Mouse (Mus musculus): ENCODE data around the gene Ptpre.
"Not testable (repeated sequence)": the region's sequence is repeated elsewhere in the genome, so short reads cannot be mapped to it uniquely, and the experiment has no call there.

Gene Ptpre

GRCm38 (mm10) chr7:135537341-135537901, at the start of gene Ptpre:
TSS of gene Ptpre (plus strand) at chr7:135537481.
- peak; percentile 66 for DNase-seq (ENCODE audit: low read depth, low spot score)

DNA sequence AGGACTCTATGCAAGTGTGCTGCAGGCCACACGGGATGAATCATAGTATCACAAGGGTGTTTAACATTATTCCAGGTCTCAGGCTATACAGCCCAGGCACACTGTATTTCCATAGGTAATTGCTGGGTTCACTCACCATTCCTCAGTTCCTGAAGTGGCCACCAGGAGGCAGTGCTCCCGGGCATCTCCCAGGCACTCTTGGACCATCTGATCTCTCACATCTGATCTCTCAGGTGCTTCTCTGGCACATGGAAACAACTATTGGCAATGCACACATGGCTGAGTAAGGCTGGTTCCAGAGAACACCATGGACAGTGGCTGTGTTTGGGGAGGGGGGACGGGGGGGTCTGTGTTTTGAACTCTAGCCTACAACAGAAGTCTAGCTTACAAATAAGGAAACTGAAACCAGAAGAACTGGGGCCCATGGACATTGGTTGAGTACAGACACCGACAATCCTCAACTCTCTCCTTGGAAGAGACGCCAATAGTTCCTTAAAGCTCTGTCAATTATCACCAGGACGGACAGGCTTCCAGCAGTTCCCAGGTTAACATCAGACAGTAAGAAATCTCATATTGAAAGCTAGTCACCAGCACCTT, 49.0 kb upstream of the Ptpre start:
- no peak for DNase-seq (ENCODE audit: low read depth, low spot score)

GRCm38 (mm10) chr7:135489724-135490499, 47.4 kb upstream of the Ptpre start:
- DNase-seq (ENCODE audit: low read depth, low spot score), result no peak

DNA sequence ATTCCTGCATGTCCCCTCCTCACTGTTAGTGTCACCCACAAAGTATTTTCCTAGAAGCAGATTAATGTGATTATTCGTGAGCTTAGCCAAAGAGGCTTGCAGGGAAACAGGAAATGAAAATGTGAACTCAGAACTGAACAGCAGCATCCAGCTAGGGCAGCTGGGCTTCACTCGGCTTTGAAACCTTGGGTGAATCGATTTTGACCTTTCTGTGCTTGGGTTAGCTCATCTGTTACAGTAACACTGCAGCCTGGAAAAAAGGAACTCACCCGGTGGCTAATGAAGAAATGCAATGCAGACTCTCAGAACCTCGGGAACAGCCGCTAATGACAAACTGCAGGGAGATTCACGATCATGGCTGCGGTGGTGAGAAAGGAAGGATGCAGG, 46.8 kb upstream of the Ptpre start:
- no peak for DNase-seq (ENCODE audit: low read depth, low spot score)

DNA sequence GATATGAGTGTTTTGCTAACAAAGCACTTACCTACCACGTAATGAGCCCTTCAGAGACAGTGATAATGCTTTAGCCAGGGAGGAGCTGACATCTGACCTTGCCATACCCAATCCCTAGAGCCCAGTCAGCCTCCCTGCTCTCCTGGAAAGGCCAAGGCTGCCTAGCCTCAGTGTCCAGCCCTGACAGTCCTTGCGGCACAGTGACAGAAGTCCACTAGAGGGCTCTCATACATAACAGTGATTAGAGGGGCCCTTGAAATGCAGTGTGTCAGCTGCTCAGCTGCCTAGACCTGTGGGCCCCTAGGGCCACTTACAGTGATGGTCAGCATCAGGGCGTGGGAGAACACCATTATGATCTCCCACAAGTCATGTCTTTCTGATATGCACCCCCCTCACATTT, 42.0 kb upstream of the Ptpre start:
- DNase-seq (ENCODE audit: low read depth, low spot score), result no peak

DNA sequence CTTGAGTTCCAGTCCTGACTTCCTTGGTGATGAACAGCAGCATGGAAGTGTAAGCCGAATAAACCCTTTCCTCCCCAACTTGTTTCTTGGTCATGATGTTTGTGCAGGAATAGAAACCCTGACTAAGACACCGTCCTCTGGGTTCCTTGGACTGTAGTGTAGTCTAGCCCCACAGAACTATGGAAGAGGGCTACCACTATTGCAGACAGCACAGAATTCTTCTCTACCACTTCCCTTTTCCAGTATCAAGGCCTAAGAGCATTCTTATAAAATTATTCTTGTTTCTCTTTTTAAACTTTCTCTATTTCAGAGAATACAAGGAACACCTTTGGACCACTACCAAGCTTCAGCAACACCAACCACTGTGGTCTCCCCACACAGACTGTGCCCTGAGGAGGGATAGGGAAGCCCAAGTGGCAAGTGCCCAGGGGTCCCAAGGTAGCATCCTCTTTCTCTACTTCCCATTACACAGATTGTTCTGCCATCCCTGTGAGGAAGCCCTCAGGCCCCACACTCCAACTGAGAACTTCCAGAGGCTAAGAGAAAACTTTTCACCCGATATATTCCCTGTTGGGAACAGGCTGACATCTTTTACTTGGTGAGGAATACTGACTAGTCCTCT, 38.6 kb upstream of the Ptpre start:
- DNase-seq (ENCODE audit: low read depth, low spot score), result no peak

GRCm38 (mm10) chr7:135499403-135499802, 37.9 kb upstream of the Ptpre start:
- no peak for DNase-seq (ENCODE audit: low read depth, low spot score)

DNA sequence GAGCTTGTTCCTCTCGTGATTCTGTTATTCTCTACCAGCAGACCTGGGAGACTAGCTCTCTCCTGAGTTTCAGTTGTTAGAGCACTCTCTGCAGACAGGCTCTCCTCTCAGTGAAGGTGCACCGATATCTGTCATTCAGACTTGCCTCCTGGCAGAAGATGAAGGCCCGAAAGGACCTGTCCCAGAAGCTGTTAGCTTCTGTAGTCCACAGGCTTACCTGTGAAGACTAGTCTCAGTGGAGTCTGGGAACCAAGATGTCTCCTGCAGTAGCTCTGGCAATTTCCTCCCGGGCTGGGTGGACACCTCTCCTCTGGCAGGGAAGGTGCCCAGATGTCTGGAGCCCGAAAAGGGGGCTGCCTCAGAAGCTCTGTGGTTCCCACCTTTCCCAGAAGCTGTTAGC, 30.8 kb upstream of the Ptpre start:
- DNase-seq (ENCODE audit: low read depth, low spot score), result not testable (repeated sequence)

DNA sequence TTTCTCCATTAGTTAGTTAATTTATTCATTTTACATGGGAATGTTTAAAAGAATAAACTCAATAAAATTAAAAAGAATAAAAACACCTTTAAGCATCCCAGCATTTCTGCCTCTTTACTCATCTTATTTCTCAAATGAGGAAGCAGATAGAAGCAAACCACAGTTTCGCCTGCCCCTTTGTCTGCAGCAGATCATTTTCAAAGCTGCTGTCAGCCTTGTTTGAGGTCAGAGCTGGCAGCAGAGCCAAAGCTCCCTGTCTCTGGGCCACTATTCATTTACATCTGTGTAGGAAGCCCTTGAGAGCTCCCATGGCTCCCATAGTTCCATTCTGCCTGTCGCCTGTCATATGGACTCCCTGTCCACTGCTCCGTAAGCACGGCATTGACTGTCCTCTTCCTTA, 28.7 kb upstream of the Ptpre start:
- DNase-seq (ENCODE audit: low read depth, low spot score), result no peak

- no peak for DNase-seq (ENCODE audit: low read depth, low spot score)
These were observed 28.0 kb upstream of the Ptpre start for GRCm38 (mm10) chr7:135509272-135509671.

DNA sequence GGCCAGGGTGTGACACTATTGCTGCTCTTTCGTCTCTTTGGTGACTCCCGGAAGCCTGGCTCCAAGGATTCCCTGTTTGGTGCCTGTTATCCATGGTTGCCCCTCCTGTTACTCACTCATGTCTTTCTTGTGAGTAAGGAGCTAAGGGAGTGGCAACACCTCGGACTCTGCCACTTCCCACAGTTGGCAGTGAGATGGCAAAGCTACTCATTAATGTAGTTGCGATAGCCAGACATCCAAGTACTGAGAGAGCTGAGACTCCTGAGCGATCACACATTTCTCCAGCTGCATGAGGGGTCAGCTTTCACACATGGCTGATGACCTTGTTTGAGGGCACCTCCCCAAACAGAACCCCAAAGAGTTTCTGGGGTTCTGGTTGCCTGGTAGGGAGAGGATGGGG, 26.9 kb upstream of the Ptpre start:
- no peak for DNase-seq (ENCODE audit: low read depth, low spot score)

GRCm38 (mm10) chr7:135511723-135512122, 25.6 kb upstream of the Ptpre start:
- DNase-seq (ENCODE audit: low read depth, low spot score), result no peak

GRCm38 (mm10) chr7:135517191-135517590, 20.1 kb upstream of the Ptpre start:
- no peak for DNase-seq (ENCODE audit: low read depth, low spot score)

DNA sequence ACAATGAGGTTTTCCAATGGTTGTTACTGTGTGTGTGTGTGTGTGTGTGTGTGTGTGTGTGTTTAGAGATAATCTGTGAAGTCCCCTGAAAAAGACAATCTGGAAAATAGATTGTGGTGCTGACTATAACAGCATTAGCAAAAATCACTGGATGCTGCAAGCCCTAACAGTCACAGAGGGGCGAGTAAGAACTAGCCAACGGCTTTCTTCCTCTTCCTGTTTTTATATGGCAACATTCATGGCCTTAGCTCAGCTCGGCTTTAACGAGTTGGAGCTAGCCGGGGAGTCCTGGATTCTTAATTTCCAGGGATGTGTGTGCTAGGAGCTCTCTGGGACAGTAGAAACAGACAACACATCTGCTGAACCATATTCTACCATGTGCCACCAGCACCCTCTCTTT, 17.0 kb upstream of the Ptpre start:
- DNase-seq (ENCODE audit: low read depth, low spot score), result no peak

DNA sequence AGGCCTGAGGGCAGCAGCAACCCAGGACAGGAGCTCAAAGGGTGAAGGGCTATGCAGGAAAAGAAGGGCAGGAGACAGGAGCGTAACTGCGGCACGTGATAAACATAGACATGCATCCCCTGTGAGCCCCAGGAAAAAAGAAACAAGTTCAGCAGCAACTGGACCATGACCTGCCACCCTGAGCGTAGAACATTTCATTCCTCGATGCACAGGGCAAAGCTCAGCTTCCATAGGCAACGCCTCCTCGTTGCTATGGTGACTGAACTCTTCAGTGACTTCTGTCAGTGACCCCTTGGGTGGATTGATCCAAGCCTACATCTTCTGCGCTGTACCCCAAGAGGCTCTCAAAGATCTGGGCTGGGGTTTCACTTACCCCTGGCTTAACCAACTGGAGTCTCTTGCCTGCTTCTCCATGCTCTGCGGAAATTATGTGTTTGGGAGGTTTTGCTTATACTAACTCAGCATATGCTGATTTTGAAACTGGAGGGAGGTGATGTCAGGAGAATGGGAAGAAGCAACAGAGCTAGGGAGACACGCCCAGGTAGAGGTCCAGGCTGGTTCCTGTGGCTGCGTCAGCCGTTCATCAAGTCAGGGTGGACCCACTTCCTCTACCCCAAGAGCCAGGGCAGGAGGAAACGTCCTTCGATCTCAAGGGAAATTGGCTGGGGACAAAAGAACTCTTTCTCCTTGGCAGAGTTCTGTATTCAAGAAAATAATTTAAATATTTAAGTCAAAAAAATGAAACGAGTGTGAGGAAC, 15.3 kb upstream of the Ptpre start:
- DNase-seq (ENCODE audit: low read depth, low spot score), result no peak

GRCm38 (mm10) chr7:135523981-135524380, 13.3 kb upstream of the Ptpre start:
- no peak for DNase-seq (ENCODE audit: low read depth, low spot score)

- no peak for DNase-seq (ENCODE audit: low read depth, low spot score)
These were observed 12.8 kb upstream of the Ptpre start for GRCm38 (mm10) chr7:135524424-135524967.

DNA sequence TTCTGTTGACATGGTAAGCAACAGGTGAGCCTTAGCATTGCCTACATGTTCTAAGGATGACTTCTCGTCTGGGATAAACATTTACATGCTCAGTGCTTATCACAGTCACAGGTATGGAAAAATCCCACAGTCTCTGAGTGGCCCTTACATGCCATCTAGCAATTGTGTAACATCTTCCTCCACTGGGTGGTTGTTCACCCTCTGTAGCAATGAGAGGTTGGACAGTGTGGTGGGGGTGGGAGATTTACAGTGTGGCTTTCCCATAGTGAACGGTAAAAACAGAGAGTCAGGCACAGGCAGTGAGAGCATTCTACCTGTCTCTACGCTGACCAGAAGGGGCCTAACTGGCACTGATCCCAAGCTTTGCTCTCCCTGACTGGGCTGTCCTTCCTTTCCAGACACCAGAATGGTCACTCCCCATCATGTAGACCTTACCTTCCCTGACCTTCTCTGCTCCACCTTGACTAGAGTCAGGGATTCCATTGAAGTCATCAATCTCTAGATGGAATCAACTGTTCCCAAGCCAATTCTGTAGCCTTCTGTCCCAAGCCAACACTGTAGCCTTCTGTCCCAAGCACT, 10.6 kb upstream of the Ptpre start:
- no peak for DNase-seq (ENCODE audit: low read depth, low spot score)

DNA sequence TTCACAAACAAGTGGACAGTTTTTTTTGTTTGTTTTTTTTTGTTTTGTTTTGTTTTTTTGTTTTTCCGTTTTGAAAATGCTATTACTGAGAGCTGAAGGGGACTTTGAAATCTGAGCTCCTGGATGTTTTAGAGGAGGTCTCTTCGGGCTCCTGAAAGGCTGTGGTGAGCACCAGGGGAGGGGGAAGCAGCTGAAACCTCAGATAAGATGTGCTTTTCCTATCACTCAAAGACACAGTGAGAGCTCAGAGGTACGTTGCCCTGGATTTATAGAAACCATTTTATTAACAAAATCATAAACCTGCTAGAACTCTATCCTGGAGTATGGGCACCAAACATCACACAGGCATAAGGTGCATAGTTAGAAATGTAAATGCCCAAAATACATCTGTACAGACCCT, 10.1 kb upstream of the Ptpre start:
- DNase-seq (ENCODE audit: low read depth, low spot score), result no peak

- DNase-seq (ENCODE audit: low read depth, low spot score), result no peak
These were observed 8.8 kb upstream of the Ptpre start, which contains the start of gene Clrn3 for GRCm38 (mm10) chr7:135528515-135528914. TSS of gene Clrn3 (minus strand) at chr7:135528654.

GRCm38 (mm10) chr7:135529068-135529467, 8.2 kb upstream of the Ptpre start:
- DNase-seq (ENCODE audit: low read depth, low spot score), result no peak

Data from brain, embryonic 18.5 days (tissue).